Mouse (Mus musculus): ENCODE measurements around the gene Lgi1.

The Lgi1 gene

GRCm38 (mm10) chr19:38264505-38265500, at the start of gene Lgi1:
Gene Lgi1, plus strand, starts transcription at chr19:38264536.
- in situ Hi-C loops (cut with MboI; ENCODE audit: low pct_unique_long_range_greater_than_20kb in 1 of 2, low sequenced_read_pairs in 2 of 2, unreplicated experiment in 1 of 2) = no loop called here

GRCm38 (mm10) chr19:38217696-38218095, 46.6 kb upstream of the Lgi1 start:
- in situ Hi-C loops (cut with MboI; ENCODE audit: low pct_unique_long_range_greater_than_20kb in 1 of 2, low sequenced_read_pairs in 2 of 2, unreplicated experiment in 1 of 2) = loop anchor here in 1 of 2 experiments (25.0 kb wide), 1 partner anchor 545 kb away; no protein-coding TSS in a partner anchor

GRCm38 (mm10) chr19:38223356-38223904, 40.9 kb upstream of the Lgi1 start:
- in situ Hi-C loops (cut with MboI; ENCODE audit: low pct_unique_long_range_greater_than_20kb in 1 of 2, low sequenced_read_pairs in 2 of 2, unreplicated experiment in 1 of 2) = loop anchor here in 1 of 2 experiments (25.0 kb wide), 1 partner anchor 539 kb away; no protein-coding TSS in a partner anchor

GRCm38 (mm10) chr19:38223905-38224684, 40.2 kb upstream of the Lgi1 start, which contains the start of gene Fra10ac1:
Gene Fra10ac1, minus strand, starts transcription at chr19:38224156.
- in situ Hi-C loops (cut with MboI; ENCODE audit: low pct_unique_long_range_greater_than_20kb in 1 of 2, low sequenced_read_pairs in 2 of 2, unreplicated experiment in 1 of 2) = loop anchor here in 1 of 2 experiments (25.0 kb wide), 1 partner anchor 538 kb away; no protein-coding TSS in a partner anchor

GRCm38 (mm10) chr19:38224685-38225060, 39.7 kb upstream of the Lgi1 start:
- in situ Hi-C loops (cut with MboI; ENCODE audit: low pct_unique_long_range_greater_than_20kb in 1 of 2, low sequenced_read_pairs in 2 of 2, unreplicated experiment in 1 of 2) = loop anchor here in 1 of 2 experiments (25.0 kb wide), 1 partner anchor 538 kb away; no protein-coding TSS in a partner anchor

- in situ Hi-C loops (cut with MboI; ENCODE audit: low pct_unique_long_range_greater_than_20kb in 1 of 2, low sequenced_read_pairs in 2 of 2, unreplicated experiment in 1 of 2) = no loop called here
Measured at GRCm38 (mm10) chr19:38228699-38229098, 35.6 kb upstream of the Lgi1 start.

GRCm38 (mm10) chr19:38232087-38232486, 32.2 kb upstream of the Lgi1 start:
- in situ Hi-C loops (cut with MboI; ENCODE audit: low pct_unique_long_range_greater_than_20kb in 1 of 2, low sequenced_read_pairs in 2 of 2, unreplicated experiment in 1 of 2) = loop anchor here in 1 of 2 experiments (10.0 kb wide), 2 partner anchors 113 to 183 kb away; no protein-coding TSS in a partner anchor

- in situ Hi-C loops (cut with MboI; ENCODE audit: low pct_unique_long_range_greater_than_20kb in 1 of 2, low sequenced_read_pairs in 2 of 2, unreplicated experiment in 1 of 2) = loop anchor here in 1 of 2 experiments (10.0 kb wide), 2 partner anchors 112 to 182 kb away; no protein-coding TSS in a partner anchor
Measured at GRCm38 (mm10) chr19:38232516-38232915, 31.8 kb upstream of the Lgi1 start.

GRCm38 (mm10) chr19:38236526-38236925, 27.8 kb upstream of the Lgi1 start:
- in situ Hi-C loops (cut with MboI; ENCODE audit: low pct_unique_long_range_greater_than_20kb in 1 of 2, low sequenced_read_pairs in 2 of 2, unreplicated experiment in 1 of 2) = loop anchor here in 1 of 2 experiments (10.0 kb wide), 2 partner anchors 108 to 178 kb away; no protein-coding TSS in a partner anchor

- in situ Hi-C loops (cut with MboI; ENCODE audit: low pct_unique_long_range_greater_than_20kb in 1 of 2, low sequenced_read_pairs in 2 of 2, unreplicated experiment in 1 of 2) = loop anchor here in 1 of 2 experiments (10.0 kb wide), 2 partner anchors 107 to 177 kb away; no protein-coding TSS in a partner anchor
Measured at GRCm38 (mm10) chr19:38237834-38238212, 26.5 kb upstream of the Lgi1 start.

- in situ Hi-C loops (cut with MboI; ENCODE audit: low pct_unique_long_range_greater_than_20kb in 1 of 2, low sequenced_read_pairs in 2 of 2, unreplicated experiment in 1 of 2) = loop anchor here in 1 of 2 experiments (10.0 kb wide), 2 partner anchors 106 to 176 kb away; no protein-coding TSS in a partner anchor
Measured at GRCm38 (mm10) chr19:38238213-38238951, 26.0 kb upstream of the Lgi1 start.

GRCm38 (mm10) chr19:38242314-38242852, 22.0 kb upstream of the Lgi1 start:
- in situ Hi-C loops (cut with MboI; ENCODE audit: low pct_unique_long_range_greater_than_20kb in 1 of 2, low sequenced_read_pairs in 2 of 2, unreplicated experiment in 1 of 2) = no loop called here

- in situ Hi-C loops (cut with MboI; ENCODE audit: low pct_unique_long_range_greater_than_20kb in 1 of 2, low sequenced_read_pairs in 2 of 2, unreplicated experiment in 1 of 2) = no loop called here
Measured at GRCm38 (mm10) chr19:38244748-38245147, 19.6 kb upstream of the Lgi1 start.

- in situ Hi-C loops (cut with MboI; ENCODE audit: low pct_unique_long_range_greater_than_20kb in 1 of 2, low sequenced_read_pairs in 2 of 2, unreplicated experiment in 1 of 2) = no loop called here
Measured at GRCm38 (mm10) chr19:38245361-38246176, 18.8 kb upstream of the Lgi1 start.

- in situ Hi-C loops (cut with MboI; ENCODE audit: low pct_unique_long_range_greater_than_20kb in 1 of 2, low sequenced_read_pairs in 2 of 2, unreplicated experiment in 1 of 2) = no loop called here
Measured at GRCm38 (mm10) chr19:38246177-38246622, 18.1 kb upstream of the Lgi1 start.

- in situ Hi-C loops (cut with MboI; ENCODE audit: low pct_unique_long_range_greater_than_20kb in 1 of 2, low sequenced_read_pairs in 2 of 2, unreplicated experiment in 1 of 2) = loop anchor here in 1 of 2 experiments (10.0 kb wide), 1 partner anchor 105 kb away; no protein-coding TSS in a partner anchor
Measured at GRCm38 (mm10) chr19:38249627-38250026, 14.7 kb upstream of the Lgi1 start.
